Mouse (Mus musculus) ovary, postnatal 14 days (tissue): ENCODE results near the gene Ache.

Source experiments
- DNase-seq: peaks from one replicate; pipeline ENCODE4 v3.0.0; 2022; ENCODE audit warnings: low spot score

Gene Ache

GRCm38 (mm10) chr5:137334317-137334716 is 47.0 kb downstream of the Ache start:
- no peak for DNase-seq

GRCm38 (mm10) chr5:137335066-137335465 is 47.7 kb downstream of the Ache start:
- no peak for DNase-seq

- no peak for DNase-seq
Measured at GRCm38 (mm10) chr5:137337190-137337589, 49.9 kb downstream of the Ache start.

GRCm38 (mm10) chr5:137338256-137338655 is 50.9 kb downstream of the Ache start:
- DNase-seq, result peak; percentile 78

- no peak for DNase-seq
Measured at GRCm38 (mm10) chr5:137338663-137339289, 51.5 kb downstream of the Ache start.

- peak; percentile 47 for DNase-seq
Measured at GRCm38 (mm10) chr5:137339290-137339979, 52.1 kb downstream of the Ache start.

GRCm38 (mm10) chr5:137340222-137340621 is 52.9 kb downstream of the Ache start:
- no peak for DNase-seq

GRCm38 (mm10) chr5:137342407-137343012 is 55.2 kb downstream of the Ache start:
- DNase-seq, result no peak

GRCm38 (mm10) chr5:137343412-137343811 is 56.1 kb downstream of the Ache start:
- DNase-seq, result no peak

GRCm38 (mm10) chr5:137343869-137344268 is 56.5 kb downstream of the Ache start:
- no peak for DNase-seq
